Mouse (Mus musculus): ENCODE measurements at regions not wholly inside any gene's neighbourhood (a gene's known extent, or its start where the extent isn't known, plus 50 kb on each side); places are given as distances from the start of the nearest gene placed in this dataset.

GRCm38 (mm10) chr9:41460709-41461108 is 299.2 kb upstream of the Ubash3b start:
- no peak overlapping the region for H3K9ac ChIP-seq (replicated peaks; ENCODE audit: low read length)
- H3K9me3 ChIP-seq (ENCODE audit: low read length) = no peaks in the 10 kb centered on the region
- H3K4me3 ChIP-seq (ENCODE audit: low read length) = no peak overlapping the region
- WGBS = 83% methylated on average over 6 of the region's 6 CpGs
- H3K27ac ChIP-seq (ENCODE audit: low read length) = no peak overlapping the region
- H3K4me1 ChIP-seq (ENCODE audit: insufficient read depth, low read length) = no peaks in the 10 kb centered on the region
- no peaks in the 10 kb centered on the region for H3K27me3 ChIP-seq (ENCODE audit: insufficient read depth, low read length)
- ATAC-seq (ENCODE audit: low FRiP score, low TSS enrichment) = no peak
- H3K4me2 ChIP-seq (replicated peaks; ENCODE audit: low read depth, low read length) = no peak overlapping the region
- no peaks in the 10 kb centered on the region for H3K36me3 ChIP-seq (ENCODE audit: insufficient read depth, low read length)

- H3K36me3 ChIP-seq (ENCODE audit: insufficient read depth, low read length) = no peaks in the 10 kb centered on the region
- no peak overlapping the region for H3K4me3 ChIP-seq (ENCODE audit: low read length)
- H3K4me2 ChIP-seq (replicated peaks; ENCODE audit: low read depth, low read length) = no peak overlapping the region
- H3K27ac ChIP-seq (ENCODE audit: low read length) = no peak overlapping the region
- no peaks in the 10 kb centered on the region for H3K9me3 ChIP-seq (ENCODE audit: low read length)
- 54% methylated on average over 3 of the region's 3 CpGs for WGBS
- ATAC-seq (ENCODE audit: low FRiP score, low TSS enrichment) = no peak
- H3K27me3 ChIP-seq (ENCODE audit: insufficient read depth, low read length) = no peaks in the 10 kb centered on the region
- no peak overlapping the region for H3K9ac ChIP-seq (replicated peaks; ENCODE audit: low read length)
- H3K4me1 ChIP-seq (ENCODE audit: insufficient read depth, low read length) = no peaks in the 10 kb centered on the region
Measured at GRCm38 (mm10) chr9:41457003-41457402, 295.5 kb upstream of the Ubash3b start.

- 80% methylated on average over 3 of the region's 3 CpGs for WGBS
Measured at GRCm38 (mm10) chr9:41451738-41452137, 290.2 kb upstream of the Ubash3b start.

GRCm38 (mm10) chr9:41449233-41449632 is 287.7 kb upstream of the Ubash3b start:
- H3K4me2 ChIP-seq (replicated peaks; ENCODE audit: low read depth, low read length) = no peak overlapping the region
- ATAC-seq (ENCODE audit: low FRiP score, low TSS enrichment) = no peak
- H3K9me3 ChIP-seq (ENCODE audit: low read length) = no peaks in the 10 kb centered on the region
- H3K9ac ChIP-seq (replicated peaks; ENCODE audit: low read length) = no peak overlapping the region
- no peak overlapping the region for H3K27ac ChIP-seq (ENCODE audit: low read length)
- 62% methylated on average over 4 of the region's 4 CpGs for WGBS
- no peaks in the 10 kb centered on the region for H3K36me3 ChIP-seq (ENCODE audit: insufficient read depth, low read length)
- H3K27me3 ChIP-seq (ENCODE audit: insufficient read depth, low read length) = no peaks in the 10 kb centered on the region
- peaks cover 12% of the 10 kb centered on the region for H3K4me1 ChIP-seq (ENCODE audit: insufficient read depth, low read length)
- H3K4me3 ChIP-seq (ENCODE audit: low read length) = no peak overlapping the region

More at GRCm38 (mm10) chr9:41451738-41452137, 290.2 kb upstream of the Ubash3b start:
- no peaks in the 10 kb centered on the region for H3K9me3 ChIP-seq (ENCODE audit: low read length)
- no peak overlapping the region for H3K27ac ChIP-seq (ENCODE audit: low read length)
- ATAC-seq (ENCODE audit: low FRiP score, low TSS enrichment) = no peak
- H3K27me3 ChIP-seq (ENCODE audit: insufficient read depth, low read length) = no peaks in the 10 kb centered on the region
- no peaks in the 10 kb centered on the region for H3K36me3 ChIP-seq (ENCODE audit: insufficient read depth, low read length)
- no peak overlapping the region for H3K4me3 ChIP-seq (ENCODE audit: low read length)
- H3K9ac ChIP-seq (replicated peaks; ENCODE audit: low read length) = no peak overlapping the region
- H3K4me1 ChIP-seq (ENCODE audit: insufficient read depth, low read length) = peaks cover 9% of the 10 kb centered on the region
- no peak overlapping the region for H3K4me2 ChIP-seq (replicated peaks; ENCODE audit: low read depth, low read length)

- no peak overlapping the region for H3K9ac ChIP-seq (replicated peaks; ENCODE audit: low read length)
- peak overlapping the region; percentile 90 for H3K27ac ChIP-seq (ENCODE audit: low read length)
- H3K4me1 ChIP-seq (ENCODE audit: insufficient read depth, low read length) = peaks cover 12% of the 10 kb centered on the region
- no peaks in the 10 kb centered on the region for H3K27me3 ChIP-seq (ENCODE audit: insufficient read depth, low read length)
- peak overlapping the region; percentile 43; the same call in 1 of the 2 replicates for H3K4me2 ChIP-seq (replicated peaks; ENCODE audit: low read depth, low read length)
- 85% methylated on average over 8 of the region's 8 CpGs for WGBS
- H3K4me3 ChIP-seq (ENCODE audit: low read length) = no peak overlapping the region
- no peak for ATAC-seq (ENCODE audit: low FRiP score, low TSS enrichment)
- H3K36me3 ChIP-seq (ENCODE audit: insufficient read depth, low read length) = no peaks in the 10 kb centered on the region
- H3K9me3 ChIP-seq (ENCODE audit: low read length) = no peaks in the 10 kb centered on the region
Measured at GRCm38 (mm10) chr9:41447902-41448301, 286.4 kb upstream of the Ubash3b start.

- Histone ChIP-seq H3K4me2 (replicated peaks; ENCODE audit: low read depth, low read length) (peak overlapping the region; percentile 43), H3K27ac (ENCODE audit: low read length) (peak overlapping the region; percentile 90)
- ATAC-seq (ENCODE audit: low FRiP score, low TSS enrichment) = peak; percentile 70
Measured at GRCm38 (mm10) chr9:41447211-41447875, 285.8 kb upstream of the Ubash3b start.

GRCm38 (mm10) chr9:41446431-41447203 is 285.1 kb upstream of the Ubash3b start:
- H3K4me3 ChIP-seq (ENCODE audit: low read length) = no peak overlapping the region
- H3K4me1 ChIP-seq (ENCODE audit: insufficient read depth, low read length) = peaks cover 12% of the 10 kb centered on the region
- H3K27me3 ChIP-seq (ENCODE audit: insufficient read depth, low read length) = no peaks in the 10 kb centered on the region
- H3K9ac ChIP-seq (replicated peaks; ENCODE audit: low read length) = peak overlapping the region; percentile 15; the same call in 1 of the 2 replicates
- H3K4me2 ChIP-seq (replicated peaks; ENCODE audit: low read depth, low read length) = no peak overlapping the region; the same call in 1 of the 2 replicates
- peak overlapping the region; percentile 90 for H3K27ac ChIP-seq (ENCODE audit: low read length)
- H3K36me3 ChIP-seq (ENCODE audit: insufficient read depth, low read length) = no peaks in the 10 kb centered on the region
- no peaks in the 10 kb centered on the region for H3K9me3 ChIP-seq (ENCODE audit: low read length)
- WGBS = 66% methylated on average over 9 of the region's 9 CpGs
- ATAC-seq (ENCODE audit: low FRiP score, low TSS enrichment) = no peak

More at GRCm38 (mm10) chr9:41447211-41447875, 285.8 kb upstream of the Ubash3b start:
- Histone ChIP-seq H3K9ac (replicated peaks; ENCODE audit: low read length) (peak overlapping the region; percentile 50; the same call in 1 of the 2 replicates), H3K27me3 (ENCODE audit: insufficient read depth, low read length) (no peaks in the 10 kb centered on the region), H3K9me3 (ENCODE audit: low read length) (no peaks in the 10 kb centered on the region), H3K4me3 (ENCODE audit: low read length) (no peak overlapping the region), H3K4me1 (ENCODE audit: insufficient read depth, low read length) (peaks cover 12% of the 10 kb centered on the region), H3K36me3 (ENCODE audit: insufficient read depth, low read length) (no peaks in the 10 kb centered on the region)
- 29% methylated on average over 12 of the region's 12 CpGs for WGBS

GRCm38 (mm10) chr9:41442418-41442817 is 280.9 kb upstream of the Ubash3b start:
- no peak overlapping the region for H3K4me3 ChIP-seq (ENCODE audit: low read length)
- no peak overlapping the region for H3K9ac ChIP-seq (replicated peaks; ENCODE audit: low read length)
- peaks cover 7% of the 10 kb centered on the region; the same call in 1 of the 2 replicates for H3K9me3 ChIP-seq (ENCODE audit: low read length)
- ATAC-seq (ENCODE audit: low FRiP score, low TSS enrichment) = no peak
- H3K27me3 ChIP-seq (ENCODE audit: insufficient read depth, low read length) = no peaks in the 10 kb centered on the region
- H3K27ac ChIP-seq (ENCODE audit: low read length) = no peak overlapping the region
- no peaks in the 10 kb centered on the region for H3K36me3 ChIP-seq (ENCODE audit: insufficient read depth, low read length)
- H3K4me1 ChIP-seq (ENCODE audit: insufficient read depth, low read length) = peaks cover 9% of the 10 kb centered on the region
- no peak overlapping the region for H3K4me2 ChIP-seq (replicated peaks; ENCODE audit: low read depth, low read length)
- WGBS = 90% methylated on average over 3 of the region's 3 CpGs

- Histone ChIP-seq H3K4me2 (replicated peaks; ENCODE audit: low read depth, low read length) (no peak overlapping the region), H3K4me3 (ENCODE audit: low read length) (no peak overlapping the region), H3K9ac (replicated peaks; ENCODE audit: low read length) (no peak overlapping the region), H3K9me3 (ENCODE audit: low read length) (peaks cover 8% of the 10 kb centered on the region; the same call in 1 of the 2 replicates), H3K27ac (ENCODE audit: low read length) (no peak overlapping the region), H3K27me3 (ENCODE audit: insufficient read depth, low read length) (no peaks in the 10 kb centered on the region), H3K36me3 (ENCODE audit: insufficient read depth, low read length) (no peaks in the 10 kb centered on the region), H3K4me1 (ENCODE audit: insufficient read depth, low read length) (no peaks in the 10 kb centered on the region)
- ATAC-seq (ENCODE audit: low FRiP score, low TSS enrichment) = no peak
- WGBS = 70% methylated on average over 4 of the region's 4 CpGs
Measured at GRCm38 (mm10) chr9:41439979-41440378, 278.5 kb upstream of the Ubash3b start.

GRCm38 (mm10) chr9:41438141-41438540 is 276.6 kb upstream of the Ubash3b start:
- Histone ChIP-seq H3K27me3 (ENCODE audit: insufficient read depth, low read length) (no peaks in the 10 kb centered on the region), H3K27ac (ENCODE audit: low read length) (no peak overlapping the region), H3K4me1 (ENCODE audit: insufficient read depth, low read length) (no peaks in the 10 kb centered on the region), H3K4me2 (replicated peaks; ENCODE audit: low read depth, low read length) (no peak overlapping the region), H3K9ac (replicated peaks; ENCODE audit: low read length) (no peak overlapping the region), H3K36me3 (ENCODE audit: insufficient read depth, low read length) (no peaks in the 10 kb centered on the region), H3K4me3 (ENCODE audit: low read length) (no peak overlapping the region), H3K9me3 (ENCODE audit: low read length) (peaks cover 8% of the 10 kb centered on the region; the same call in 1 of the 2 replicates)
- no peak for ATAC-seq (ENCODE audit: low FRiP score, low TSS enrichment)
- 97% methylated on average over 2 of the region's 2 CpGs for WGBS

All from kidney, embryonic 16.5 days (tissue).